ENCODE assay signal across 11 mouse cellular contexts in the genomic region with DNA sequence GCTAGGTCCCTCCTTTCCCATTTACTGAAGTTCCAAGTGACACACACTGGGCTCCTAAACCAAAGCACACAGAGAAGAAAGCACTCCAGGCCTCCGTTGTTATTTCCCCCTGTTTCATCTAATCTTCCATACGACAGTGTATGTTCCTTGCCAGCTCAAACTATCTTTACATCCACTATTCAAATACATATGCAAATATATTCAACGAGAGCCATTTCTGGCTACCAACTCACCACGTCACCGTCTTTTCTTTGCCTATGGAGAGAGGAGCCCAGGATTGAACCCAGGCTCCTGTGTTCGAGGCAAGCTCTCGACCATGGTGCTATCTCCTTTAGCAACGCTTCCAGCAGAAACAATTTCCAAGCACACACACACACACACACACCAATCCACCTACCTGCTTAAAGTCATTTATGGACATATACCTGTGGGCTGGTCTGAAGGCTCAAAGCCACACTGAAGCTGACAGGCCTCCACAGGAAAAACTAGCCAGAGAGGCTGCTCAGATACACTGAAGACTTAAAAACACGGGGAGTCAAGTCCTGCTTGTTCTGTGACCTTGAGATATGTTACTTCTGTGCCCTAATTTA. TPM values are rescaled to one million over a fixed set of nuclear protein-coding genes. Genes with fewer than 3 reads are reported as not detected.
DNase-seq lines count a peak whose midpoint lies in the region; ATAC-seq lines count a peak whose summit lies in the region.
"Had no signal": no experiment of that assay in that cellular context is flagged by ENCODE, and none has a peak within 500 bp of the region (broad histone marks: within the 10 kb centered on the region; RNA-seq: fewer than 3 reads in every experiment).

No protein-coding gene starts in this region.

- 0 out of 2 replicates have a peak overlapping the region, but pooled peaks have one; percentile 37 for H3K27ac ChIP-seq in kidney, embryonic 15.5 days
- H3K27ac ChIP-seq in embryonic facial prominence, embryonic 13.5 days = no peak overlapping the region
- no peak overlapping the region for H3K27ac ChIP-seq in forebrain, embryonic 15.5 days (replicated peaks)
- peak overlapping the region; percentile 33; the same call in 1 of the 2 replicates for H3K27ac ChIP-seq in liver, embryonic 15.5 days (replicated peaks)

- H3K9ac ChIP-seq in kidney, embryonic 15.5 days = no peak overlapping the region
- no peak overlapping the region for H3K9ac ChIP-seq in embryonic facial prominence, embryonic 13.5 days
- no peak overlapping the region for H3K9ac ChIP-seq in forebrain, embryonic 15.5 days (replicated peaks)
- H3K9ac ChIP-seq in liver, embryonic 15.5 days = peak overlapping the region; percentile 21; the same call in 1 of the 2 replicates

- H3K4me3 ChIP-seq in kidney, embryonic 15.5 days (replicated peaks) = peak overlapping the region; percentile 94
- peak overlapping the region; percentile 14; the same call in 1 of the 2 replicates for H3K4me3 ChIP-seq in embryonic facial prominence, embryonic 13.5 days
- H3K4me3 ChIP-seq in forebrain, embryonic 15.5 days = peak overlapping the region; percentile 4; the same call in 1 of the 2 replicates
- peak overlapping the region; percentile 99 for H3K4me3 ChIP-seq in liver, embryonic 15.5 days (replicated peaks)

- WGBS in kidney, embryonic 15.5 days = 88% methylated on average over 9 of the region's 9 CpGs
- WGBS in embryonic facial prominence, embryonic 13.5 days = 88% methylated on average over 9 of the region's 9 CpGs
- 72% methylated on average over 9 of the region's 9 CpGs for WGBS in forebrain, embryonic 15.5 days
- 78% methylated on average over 9 of the region's 9 CpGs for WGBS in liver, embryonic 15.5 days (ENCODE audit: insufficient replicate concordance)

- no peak for DNase-seq in kidney, postnatal 4 days
- DNase-seq in cerebellum, adult 11-12 months = no peak
- no peak for DNase-seq in MN1 (ENCODE audit: low spot score)
- DNase-seq: adrenal gland, postnatal 14 days; gastrocnemius, postnatal 36 days; thymus, postnatal 14 days had no signal

- H3K4me2 ChIP-seq in kidney, embryonic 15.5 days = peak overlapping the region; percentile 42
- H3K4me2 ChIP-seq in embryonic facial prominence, embryonic 13.5 days = peak overlapping the region; percentile 28
- H3K4me2 ChIP-seq in forebrain, embryonic 15.5 days (replicated peaks) = peak overlapping the region; percentile 24; the same call in 1 of the 2 replicates
- peak overlapping the region; percentile 70 for H3K4me2 ChIP-seq in liver, embryonic 15.5 days

- no peaks in the 10 kb centered on the region for H3K9me3 ChIP-seq in kidney, embryonic 15.5 days (replicated peaks)
- no peaks in the 10 kb centered on the region for H3K9me3 ChIP-seq in embryonic facial prominence, embryonic 13.5 days
- no peaks in the 10 kb centered on the region for H3K9me3 ChIP-seq in forebrain, embryonic 15.5 days
- H3K9me3 ChIP-seq in liver, embryonic 15.5 days (replicated peaks) = no peaks in the 10 kb centered on the region
- H3K9me3 ChIP-seq: G1E had no signal

- ATAC-seq in kidney, embryonic 15.5 days (replicated peaks; ENCODE audit: low FRiP score) = no peak
- no peak for ATAC-seq in embryonic facial prominence, embryonic 13.5 days (ENCODE audit: insufficient number of reproducible peaks, insufficient read depth, low FRiP score, low TSS enrichment, low read depth)
- ATAC-seq in forebrain, embryonic 15.5 days (replicated peaks) = no peak
- no peak for ATAC-seq in liver, embryonic 15.5 days (ENCODE audit: insufficient read depth)

- H3K36me3 ChIP-seq in kidney, embryonic 15.5 days = peaks cover 16% of the 10 kb centered on the region
- H3K36me3 ChIP-seq in embryonic facial prominence, embryonic 13.5 days = peaks cover 16% of the 10 kb centered on the region
- H3K36me3 ChIP-seq in forebrain, embryonic 15.5 days = no peaks in the 10 kb centered on the region
- peaks cover 61% of the 10 kb centered on the region for H3K36me3 ChIP-seq in liver, embryonic 15.5 days (replicated peaks)

- no peaks in the 10 kb centered on the region for H3K27me3 ChIP-seq in kidney, embryonic 15.5 days
- no peaks in the 10 kb centered on the region for H3K27me3 ChIP-seq in embryonic facial prominence, embryonic 13.5 days
- H3K27me3 ChIP-seq in forebrain, embryonic 15.5 days = no peaks in the 10 kb centered on the region
- no peaks in the 10 kb centered on the region for H3K27me3 ChIP-seq in liver, embryonic 15.5 days

- H3K4me1 ChIP-seq in kidney, embryonic 15.5 days = peaks cover 58% of the 10 kb centered on the region
- H3K4me1 ChIP-seq in embryonic facial prominence, embryonic 13.5 days = peaks cover 37% of the 10 kb centered on the region
- peaks cover 35% of the 10 kb centered on the region for H3K4me1 ChIP-seq in forebrain, embryonic 15.5 days
- H3K4me1 ChIP-seq in liver, embryonic 15.5 days (replicated peaks) = peaks cover 72% of the 10 kb centered on the region

RNA-seq across cellular contexts. Expression of gene Nudt4, which starts 3.5 kb away (rescaled TPM):
- polyA plus RNA-seq in kidney, embryonic 15.5 days (2015; fragmentation: Nextera tagmentation; extraction: Ambion mirVana) = 113 and 125 TPM in 2 replicates
- 84.9 and 85.7 TPM in 2 replicates for polyA plus RNA-seq in embryonic facial prominence, embryonic 13.5 days (2015; fragmentation: Nextera tagmentation; extraction: Ambion mirVana)
- 74.7 and 79.2 TPM in 2 replicates for polyA plus RNA-seq in forebrain, embryonic 15.5 days (2015; fragmentation: Nextera tagmentation; extraction: Ambion mirVana)
- 85.3 and 87.5 TPM in 2 replicates for polyA plus RNA-seq in liver, embryonic 15.5 days (2015; fragmentation: Nextera tagmentation; extraction: Ambion mirVana)

RNA-seq across cellular contexts. Expression of gene Ube2n, which starts 45.5 kb away (rescaled TPM):
- polyA plus RNA-seq in kidney, embryonic 15.5 days (2015; fragmentation: Nextera tagmentation; extraction: Ambion mirVana) = 347 and 381 TPM in 2 replicates
- 308 and 327 TPM in 2 replicates for polyA plus RNA-seq in embryonic facial prominence, embryonic 13.5 days (2015; fragmentation: Nextera tagmentation; extraction: Ambion mirVana)
- 394 and 412 TPM in 2 replicates for polyA plus RNA-seq in forebrain, embryonic 15.5 days (2015; fragmentation: Nextera tagmentation; extraction: Ambion mirVana)
- polyA plus RNA-seq in liver, embryonic 15.5 days (2015; fragmentation: Nextera tagmentation; extraction: Ambion mirVana) = 124 and 132 TPM in 2 replicates

RNA-seq across cellular contexts. Expression of gene Mrpl42, which starts 58.7 kb away (rescaled TPM):
- polyA plus RNA-seq in kidney, embryonic 15.5 days (2015; fragmentation: Nextera tagmentation; extraction: Ambion mirVana) = 337 and 354 TPM in 2 replicates
- polyA plus RNA-seq in embryonic facial prominence, embryonic 13.5 days (2015; fragmentation: Nextera tagmentation; extraction: Ambion mirVana) = 316 and 339 TPM in 2 replicates
- polyA plus RNA-seq in forebrain, embryonic 15.5 days (2015; fragmentation: Nextera tagmentation; extraction: Ambion mirVana) = 232 and 246 TPM in 2 replicates
- 139 and 157 TPM in 2 replicates for polyA plus RNA-seq in liver, embryonic 15.5 days (2015; fragmentation: Nextera tagmentation; extraction: Ambion mirVana)

Comparison
In these comparisons a context has a peak if more than half of its experiments do, and no peak if none do; other contexts are left out.
1. H3K27ac ChIP-seq: peak in kidney, embryonic 15.5 days (single experiment) and liver, embryonic 15.5 days (single experiment); none in embryonic facial prominence, embryonic 13.5 days (single experiment) and forebrain, embryonic 15.5 days (single experiment).
2. H3K4me3 ChIP-seq: peak in every context shown above with its lines; median percentile 99 in liver, embryonic 15.5 days; 94 in kidney, embryonic 15.5 days; 14 in embryonic facial prominence, embryonic 13.5 days; 4 in forebrain, embryonic 15.5 days.
3. Peak in every context shown above with its lines, with median percentiles within 50 percentile points of each other: H3K4me2 ChIP-seq.